Comparison of ENCODE assay signal across 7 mouse cellular contexts in the genomic region with DNA sequence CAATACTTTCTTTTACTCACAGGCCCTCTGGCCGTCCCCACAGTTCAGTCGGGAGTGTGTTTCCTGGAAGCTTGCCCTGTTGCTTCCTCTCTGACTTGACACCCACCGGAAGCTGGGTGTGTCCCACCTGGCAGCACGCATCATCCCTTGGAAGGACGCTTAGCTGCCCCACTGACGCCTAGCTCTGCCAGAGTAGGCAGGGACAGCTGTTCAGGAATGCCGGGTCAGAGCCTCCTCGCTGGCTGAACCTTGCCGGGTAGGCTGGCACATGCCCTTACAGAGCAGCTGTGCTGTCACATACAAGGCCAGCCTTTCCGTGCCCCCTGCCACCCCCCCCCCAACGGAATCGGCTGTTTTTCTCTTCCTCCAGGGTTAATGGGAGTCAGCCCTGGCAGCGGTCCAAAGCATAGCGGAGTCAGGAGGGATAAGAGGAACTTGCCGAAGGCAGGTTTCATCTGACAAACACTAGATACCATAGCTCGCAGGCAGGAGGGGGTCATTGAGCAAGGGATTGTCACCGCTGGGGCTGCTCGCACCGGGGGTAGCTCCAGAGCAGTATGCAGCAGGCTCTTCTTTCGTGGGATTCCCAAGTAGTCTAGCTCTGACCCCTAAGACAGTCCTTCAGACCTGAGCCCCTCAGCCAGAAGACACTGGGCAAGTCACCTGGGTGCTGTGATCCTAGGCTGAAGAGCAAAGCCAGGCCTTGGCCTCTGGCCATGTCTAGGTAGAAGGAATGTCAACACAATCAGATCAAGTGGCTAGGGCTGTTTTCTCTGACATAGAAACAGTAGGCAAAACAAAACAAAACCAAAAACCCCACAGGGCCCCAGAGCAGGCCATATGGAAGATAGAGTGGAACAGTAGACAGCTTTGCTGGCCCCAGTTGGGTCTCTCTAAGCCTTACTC. TPM values are rescaled to one million over a fixed set of nuclear protein-coding genes. Genes with fewer than 3 reads are reported as not detected.
DNase-seq lines count a peak whose midpoint lies in the region; ATAC-seq lines count a peak whose summit lies in the region.

No protein-coding gene starts in this region.

- H3K27ac ChIP-seq in hindbrain, embryonic 14.5 days: peak overlapping the region; percentile 32; the same call in 1 of the 2 replicates
- H3K27ac ChIP-seq in liver, embryonic 12.5 days: peak overlapping the region; percentile 20; the same call in 1 of the 2 replicates
- H3K27ac ChIP-seq in neural tube, embryonic 12.5 days: no peak overlapping the region; the same call in 1 of the 2 replicates

- no peak overlapping the region for H3K4me2 ChIP-seq in hindbrain, embryonic 14.5 days (replicated peaks)
- no peak overlapping the region for H3K4me2 ChIP-seq in liver, embryonic 12.5 days
- peak overlapping the region; percentile 14; the same call in 1 of the 2 replicates for H3K4me2 ChIP-seq in neural tube, embryonic 12.5 days (replicated peaks)

- no peaks in the 10 kb centered on the region for H3K9me3 ChIP-seq in hindbrain, embryonic 14.5 days (ENCODE audit: control insufficient read depth, low read length)
- H3K9me3 ChIP-seq in liver, embryonic 12.5 days (replicated peaks): no peaks in the 10 kb centered on the region
- H3K9me3 ChIP-seq in neural tube, embryonic 12.5 days: no peaks in the 10 kb centered on the region

- no peaks in the 10 kb centered on the region for H3K36me3 ChIP-seq in hindbrain, embryonic 14.5 days (replicated peaks; ENCODE audit: control insufficient read depth, insufficient read depth)
- no peaks in the 10 kb centered on the region; the same call in 1 of the 2 replicates for H3K36me3 ChIP-seq in liver, embryonic 12.5 days
- H3K36me3 ChIP-seq in neural tube, embryonic 12.5 days: no peaks in the 10 kb centered on the region

- no peak overlapping the region for H3K9ac ChIP-seq in hindbrain, embryonic 14.5 days
- H3K9ac ChIP-seq in liver, embryonic 12.5 days: no peak overlapping the region
- no peak overlapping the region for H3K9ac ChIP-seq in neural tube, embryonic 12.5 days

- DNase-seq in gastrocnemius, adult 8-10 months (ENCODE audit: low spot score in 2 of 2): peak; percentile 61 to 74
- no peak for DNase-seq in hindbrain, embryonic 14.5 days (ENCODE audit: low spot score)
- DNase-seq in T-cell, adult 2 months (ENCODE audit: low spot score): no peak

- no peaks in the 10 kb centered on the region for H3K27me3 ChIP-seq in hindbrain, embryonic 14.5 days (ENCODE audit: control insufficient read depth, insufficient read depth, low read length)
- no peaks in the 10 kb centered on the region for H3K27me3 ChIP-seq in liver, embryonic 12.5 days (replicated peaks)
- no peaks in the 10 kb centered on the region for H3K27me3 ChIP-seq in neural tube, embryonic 12.5 days (replicated peaks)

- ATAC-seq in activated CD4-positive, CD25-positive, alpha-beta regulatory T cell, adult 4 months: peak; percentile 44
- peak; percentile 38 for ATAC-seq in cerebellum, adult (ENCODE audit: insufficient number of reproducible peaks, low FRiP score, low TSS enrichment)
- ATAC-seq in hindbrain, embryonic 14.5 days (ENCODE audit: low FRiP score): peak; percentile 44; the same call in 1 of the 2 replicates
- ATAC-seq in liver, embryonic 12.5 days: no peak
- no peak for ATAC-seq in neural tube, embryonic 12.5 days (ENCODE audit: low FRiP score, low read depth)

- H3K4me1 ChIP-seq in hindbrain, embryonic 14.5 days (replicated peaks; ENCODE audit: control insufficient read depth, insufficient read depth, low read length): peaks cover 56% of the 10 kb centered on the region
- peaks cover 39% of the 10 kb centered on the region for H3K4me1 ChIP-seq in liver, embryonic 12.5 days
- peaks cover 64% of the 10 kb centered on the region for H3K4me1 ChIP-seq in neural tube, embryonic 12.5 days

- 37% methylated on average over 20 of the region's 20 CpGs for WGBS in hindbrain, embryonic 14.5 days
- WGBS in liver, embryonic 12.5 days (ENCODE audit: insufficient replicate concordance): 62% methylated on average over 20 of the region's 20 CpGs
- WGBS in neural tube, embryonic 12.5 days: 49% methylated on average over 20 of the region's 20 CpGs

- H3K4me3 ChIP-seq in hindbrain, embryonic 14.5 days (replicated peaks; ENCODE audit: low read length): no peak overlapping the region
- H3K4me3 ChIP-seq in liver, embryonic 12.5 days: no peak overlapping the region
- H3K4me3 ChIP-seq in neural tube, embryonic 12.5 days: no peak overlapping the region

RNA-seq across cellular contexts. Expression of a gene that starts 58.9 kb away (rescaled TPM):
- polyA plus RNA-seq in activated CD4-positive, CD25-positive, alpha-beta regulatory T cell, adult 4 months (2017; shearing (Covaris generic)): not detected
- not detected for total RNA-seq in gastrocnemius, adult 8-10 months (2022)
- polyA plus RNA-seq in hindbrain, embryonic 14.5 days (2014; fragmentation: Nextera tagmentation; extraction: Ambion mirVana): 0.96 and 1.2 TPM in 2 replicates
- not detected in 2 replicates for polyA plus RNA-seq in liver, embryonic 12.5 days (2016; fragmentation: Nextera tagmentation; extraction: Ambion mirVana)
- polyA plus RNA-seq in neural tube, embryonic 12.5 days (2016; fragmentation: Nextera tagmentation; extraction: Ambion mirVana): 0.22 and 0.25 TPM in 2 replicates

Comparison
In these comparisons a context has a peak if more than half of its experiments do, and no peak if none do; other contexts are left out.
1. ATAC-seq: peak in activated CD4-positive, CD25-positive, alpha-beta regulatory T cell, adult 4 months (single experiment), cerebellum, adult (single experiment) and hindbrain, embryonic 14.5 days (single experiment); none in liver, embryonic 12.5 days (single experiment) and neural tube, embryonic 12.5 days (single experiment).
2. DNase-seq: peak in gastrocnemius, adult 8-10 months (2 of 2); none in hindbrain, embryonic 14.5 days (single experiment) and T-cell, adult 2 months (single experiment).